Mouse (Mus musculus): Measurements from ENCODE around the gene Wwc2. TPM values are rescaled to one million over a fixed set of nuclear protein-coding genes. Genes with fewer than 3 reads are reported as not detected.

Wwc2 gene
- polyA plus RNA-seq, 1 experiment from 2014 or later: 14.7 TPM

- WGBS: 94% methylated on average over 12 of the region's 12 CpGs
- Histone ChIP-seq H3K27ac (replicated peaks in 1 of 2; ENCODE audit: control insufficient read depth in 1 of 2, insufficient read depth in 1 of 2, low read depth in 2 of 2, low read length in 2 of 2) (no peak overlapping the region), H3K27me3 (ENCODE audit: control insufficient read depth, insufficient read depth, low read length) (no peaks in the 10 kb centered on the region), H3K9ac (ENCODE audit: low read length) (no peak overlapping the region), H3K36me3 (ENCODE audit: control insufficient read depth, insufficient read depth, low read length) (no peaks in the 10 kb centered on the region), H3K4me3 (ENCODE audit: control insufficient read depth in 1 of 2, insufficient read depth in 1 of 2, low read depth in 1 of 2, low read length in 2 of 2) (no peak overlapping the region), H3K4me2 (ENCODE audit: low read length) (no peak overlapping the region), H3K4me1 (ENCODE audit: control insufficient read depth in 2 of 2, insufficient read depth in 2 of 2, low read length in 2 of 2) (peaks cover 22 to 54% of the 10 kb centered on the region in 2 experiments), H3K9me3 (ENCODE audit: control insufficient read depth, low read length) (no peaks in the 10 kb centered on the region)
- ATAC-seq (ENCODE audit: insufficient number of reproducible peaks, insufficient read depth, low FRiP score, low read depth): no peak
Measured at GRCm38 (mm10) chr8:47929615-47930014, 61.1 kb downstream of the Wwc2 start.

- 72% methylated on average over 12 of the region's 12 CpGs for WGBS
- no peak for ATAC-seq (ENCODE audit: insufficient number of reproducible peaks, insufficient read depth, low FRiP score, low read depth)
- no peak overlapping the region for H3K4me3 ChIP-seq (ENCODE audit: control insufficient read depth in 1 of 2, insufficient read depth in 1 of 2, low read depth in 1 of 2, low read length in 2 of 2)
- no peak overlapping the region for H3K27ac ChIP-seq (replicated peaks in 1 of 2; ENCODE audit: control insufficient read depth in 1 of 2, insufficient read depth in 1 of 2, low read depth in 2 of 2, low read length in 2 of 2)
- no peak overlapping the region for H3K4me2 ChIP-seq (ENCODE audit: low read length)
- H3K9me3 ChIP-seq (ENCODE audit: control insufficient read depth, low read length): no peaks in the 10 kb centered on the region
- H3K4me1 ChIP-seq (ENCODE audit: control insufficient read depth in 2 of 2, insufficient read depth in 2 of 2, low read length in 2 of 2): peaks cover 17 to 46% of the 10 kb centered on the region in 2 experiments
- H3K27me3 ChIP-seq (ENCODE audit: control insufficient read depth, insufficient read depth, low read length): no peaks in the 10 kb centered on the region
- H3K36me3 ChIP-seq (ENCODE audit: control insufficient read depth, insufficient read depth, low read length): no peaks in the 10 kb centered on the region
- no peak overlapping the region for H3K9ac ChIP-seq (ENCODE audit: low read length)
Measured at GRCm38 (mm10) chr8:47928604-47929185, 62.0 kb downstream of the Wwc2 start.

GRCm38 (mm10) chr8:47924921-47925320, 65.8 kb downstream of the Wwc2 start:
- Histone ChIP-seq H3K27me3 (ENCODE audit: control insufficient read depth, insufficient read depth, low read length) (no peaks in the 10 kb centered on the region), H3K36me3 (ENCODE audit: control insufficient read depth, insufficient read depth, low read length) (peaks cover 9% of the 10 kb centered on the region), H3K4me1 (ENCODE audit: control insufficient read depth in 2 of 2, insufficient read depth in 2 of 2, low read length in 2 of 2) (peaks cover 0 to 17% of the 10 kb centered on the region in 2 experiments; a peak in 3 of 4 replicates), H3K9me3 (ENCODE audit: control insufficient read depth, low read length) (no peaks in the 10 kb centered on the region), H3K27ac (replicated peaks in 1 of 2; ENCODE audit: control insufficient read depth in 1 of 2, insufficient read depth in 1 of 2, low read depth in 2 of 2, low read length in 2 of 2) (no peak overlapping the region), H3K9ac (ENCODE audit: low read length) (no peak overlapping the region), H3K4me2 (ENCODE audit: low read length) (no peak overlapping the region), H3K4me3 (ENCODE audit: control insufficient read depth in 1 of 2, insufficient read depth in 1 of 2, low read depth in 1 of 2, low read length in 2 of 2) (no peak overlapping the region)
- WGBS: 63% methylated on average over 6 of the region's 6 CpGs
- no peak for ATAC-seq (ENCODE audit: insufficient number of reproducible peaks, insufficient read depth, low FRiP score, low read depth)

GRCm38 (mm10) chr8:47922816-47923215, 67.9 kb downstream of the Wwc2 start:
- Histone ChIP-seq H3K27me3 (ENCODE audit: control insufficient read depth, insufficient read depth, low read length) (no peaks in the 10 kb centered on the region), H3K4me1 (ENCODE audit: control insufficient read depth in 2 of 2, insufficient read depth in 2 of 2, low read length in 2 of 2) (peaks cover 0 to 12% of the 10 kb centered on the region in 2 experiments; a peak in 3 of 4 replicates), H3K4me2 (ENCODE audit: low read length) (no peak overlapping the region), H3K9ac (ENCODE audit: low read length) (no peak overlapping the region), H3K9me3 (ENCODE audit: control insufficient read depth, low read length) (no peaks in the 10 kb centered on the region), H3K27ac (replicated peaks in 1 of 2; ENCODE audit: control insufficient read depth in 1 of 2, insufficient read depth in 1 of 2, low read depth in 2 of 2, low read length in 2 of 2) (no peak overlapping the region), H3K4me3 (ENCODE audit: control insufficient read depth in 1 of 2, insufficient read depth in 1 of 2, low read depth in 1 of 2, low read length in 2 of 2) (no peak overlapping the region), H3K36me3 (ENCODE audit: control insufficient read depth, insufficient read depth, low read length) (peaks cover 14% of the 10 kb centered on the region)
- 51% methylated on average over 10 of the region's 10 CpGs for WGBS
- ATAC-seq (ENCODE audit: insufficient number of reproducible peaks, insufficient read depth, low FRiP score, low read depth): no peak

- H3K4me3 ChIP-seq (ENCODE audit: control insufficient read depth in 1 of 2, insufficient read depth in 1 of 2, low read depth in 1 of 2, low read length in 2 of 2): no peak overlapping the region
- no peak overlapping the region for H3K27ac ChIP-seq (replicated peaks in 1 of 2; ENCODE audit: control insufficient read depth in 1 of 2, insufficient read depth in 1 of 2, low read depth in 2 of 2, low read length in 2 of 2)
- H3K4me2 ChIP-seq (ENCODE audit: low read length): no peak overlapping the region
- WGBS: 70% methylated on average over 4 of the region's 4 CpGs
- no peaks in the 10 kb centered on the region for H3K9me3 ChIP-seq (ENCODE audit: control insufficient read depth, low read length)
- peaks cover 14% of the 10 kb centered on the region for H3K36me3 ChIP-seq (ENCODE audit: control insufficient read depth, insufficient read depth, low read length)
- H3K27me3 ChIP-seq (ENCODE audit: control insufficient read depth, insufficient read depth, low read length): no peaks in the 10 kb centered on the region
- ATAC-seq (ENCODE audit: insufficient number of reproducible peaks, insufficient read depth, low FRiP score, low read depth): no peak
- no peak overlapping the region for H3K9ac ChIP-seq (ENCODE audit: low read length)
- peaks cover 2 to 12% of the 10 kb centered on the region in 2 experiments; a peak in 3 of 4 replicates for H3K4me1 ChIP-seq (ENCODE audit: control insufficient read depth in 2 of 2, insufficient read depth in 2 of 2, low read length in 2 of 2)
Measured at GRCm38 (mm10) chr8:47922011-47922410, 68.7 kb downstream of the Wwc2 start.

- 92% methylated on average over 6 of the region's 6 CpGs for WGBS
Measured at GRCm38 (mm10) chr8:47920575-47921144, 70.1 kb downstream of the Wwc2 start.

GRCm38 (mm10) chr8:47917060-47918035, 73.4 kb downstream of the Wwc2 start:
- Histone ChIP-seq H3K9me3 (ENCODE audit: control insufficient read depth, low read length) (no peaks in the 10 kb centered on the region), H3K27me3 (ENCODE audit: control insufficient read depth, insufficient read depth, low read length) (no peaks in the 10 kb centered on the region), H3K36me3 (ENCODE audit: control insufficient read depth, insufficient read depth, low read length) (peaks cover 22% of the 10 kb centered on the region), H3K9ac (ENCODE audit: low read length) (no peak overlapping the region), H3K4me3 (ENCODE audit: control insufficient read depth in 1 of 2, insufficient read depth in 1 of 2, low read depth in 1 of 2, low read length in 2 of 2) (no peak overlapping the region), H3K4me1 (ENCODE audit: control insufficient read depth in 2 of 2, insufficient read depth in 2 of 2, low read length in 2 of 2) (peaks cover 2 to 3% of the 10 kb centered on the region in 2 experiments; a peak in 1 of 4 replicates), H3K4me2 (ENCODE audit: low read length) (no peak overlapping the region), H3K27ac (replicated peaks in 1 of 2; ENCODE audit: control insufficient read depth in 1 of 2, insufficient read depth in 1 of 2, low read depth in 2 of 2, low read length in 2 of 2) (no peak overlapping the region)
- no peak for ATAC-seq (ENCODE audit: insufficient number of reproducible peaks, insufficient read depth, low FRiP score, low read depth)
- WGBS: 73% methylated on average over 19 of the region's 19 CpGs

More at GRCm38 (mm10) chr8:47920575-47921144, 70.1 kb downstream of the Wwc2 start:
- Histone ChIP-seq H3K4me1 (ENCODE audit: control insufficient read depth in 2 of 2, insufficient read depth in 2 of 2, low read length in 2 of 2) (peaks cover 2 to 14% of the 10 kb centered on the region in 2 experiments; a peak in 3 of 4 replicates), H3K9ac (ENCODE audit: low read length) (no peak overlapping the region), H3K27me3 (ENCODE audit: control insufficient read depth, insufficient read depth, low read length) (no peaks in the 10 kb centered on the region), H3K4me2 (ENCODE audit: low read length) (no peak overlapping the region), H3K9me3 (ENCODE audit: control insufficient read depth, low read length) (no peaks in the 10 kb centered on the region), H3K4me3 (ENCODE audit: control insufficient read depth in 1 of 2, insufficient read depth in 1 of 2, low read depth in 1 of 2, low read length in 2 of 2) (no peak overlapping the region), H3K36me3 (ENCODE audit: control insufficient read depth, insufficient read depth, low read length) (peaks cover 16% of the 10 kb centered on the region), H3K27ac (replicated peaks in 1 of 2; ENCODE audit: control insufficient read depth in 1 of 2, insufficient read depth in 1 of 2, low read depth in 2 of 2, low read length in 2 of 2) (no peak overlapping the region)
- no peak for ATAC-seq (ENCODE audit: insufficient number of reproducible peaks, insufficient read depth, low FRiP score, low read depth)
